In the genomic region with DNA sequence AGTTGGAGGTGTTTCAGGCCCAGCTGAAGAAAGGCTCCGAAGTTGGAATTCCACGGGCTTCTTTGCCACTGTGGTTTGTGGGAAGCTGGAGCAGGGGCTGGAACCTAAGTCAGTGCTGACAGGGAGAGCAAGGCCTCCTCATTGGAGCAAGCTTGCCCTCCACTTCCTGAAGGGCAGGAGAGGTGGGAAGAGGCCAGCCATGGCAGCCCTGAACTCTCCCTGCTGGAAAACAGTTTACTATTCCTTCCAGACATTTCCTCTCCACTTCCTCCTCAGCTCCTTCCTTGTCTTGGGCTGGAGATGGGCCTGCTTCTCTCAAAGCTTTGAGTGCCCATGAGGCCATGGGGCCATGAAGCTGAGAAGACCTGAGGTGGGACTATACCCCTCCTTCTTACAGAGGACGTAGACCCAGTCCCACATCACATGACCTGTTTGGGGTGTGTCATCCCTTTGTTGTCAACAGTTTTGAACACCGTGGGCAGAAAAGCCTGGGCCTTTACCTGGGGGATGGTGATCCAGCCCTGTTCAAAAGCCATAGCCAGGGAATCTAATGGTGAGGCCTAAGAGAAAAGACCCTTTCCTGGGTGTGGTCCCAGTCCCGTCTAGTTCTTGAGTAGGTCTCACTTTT, we compare ENCODE assay signal across 8 mouse cellular contexts. TPM values are rescaled to one million over a fixed set of nuclear protein-coding genes. Genes with fewer than 3 reads are reported as not detected.
DNase-seq lines count a peak whose midpoint lies in the region; ATAC-seq and TF ChIP-seq lines count a peak whose summit lies in the region.

No protein-coding gene starts in this region.

- no peak for TF ChIP-seq EP300 in liver, embryonic 14.5 days (IDR thresholded peaks at IDR 0.05; ENCODE audit: low read depth)

- H3K4me2 ChIP-seq in kidney, embryonic 16.5 days (replicated peaks; ENCODE audit: low read depth, low read length): no peak overlapping the region
- H3K4me2 ChIP-seq in liver, embryonic 14.5 days (ENCODE audit: low read depth): no peak overlapping the region

- peaks cover 43% of the 10 kb centered on the region for H3K4me1 ChIP-seq in kidney, embryonic 16.5 days (ENCODE audit: insufficient read depth, low read length)
- peaks cover 43% of the 10 kb centered on the region for H3K4me1 ChIP-seq in bone marrow macrophage, adult 2 months (ENCODE audit: control insufficient read depth, insufficient read depth, low read length)
- H3K4me1 ChIP-seq in liver, embryonic 14.5 days (replicated peaks; ENCODE audit: control insufficient read depth in 2 of 2, insufficient read depth in 2 of 2, low read length in 1 of 2): peaks cover 31 to 44% of the 10 kb centered on the region in 2 experiments

- no peaks in the 10 kb centered on the region for H3K36me3 ChIP-seq in kidney, embryonic 16.5 days (ENCODE audit: insufficient read depth, low read length)
- no peaks in the 10 kb centered on the region for H3K36me3 ChIP-seq in liver, embryonic 14.5 days (replicated peaks; ENCODE audit: control insufficient read depth, insufficient read depth, low read depth)

- no peaks in the 10 kb centered on the region for H3K9me3 ChIP-seq in kidney, embryonic 16.5 days (ENCODE audit: low read length)
- no peaks in the 10 kb centered on the region for H3K9me3 ChIP-seq in liver, embryonic 14.5 days (ENCODE audit: control insufficient read depth, low read length)

- no peak for TF ChIP-seq CTCF in bone marrow macrophage, adult 2 months (IDR thresholded peaks at IDR 0.05; ENCODE audit: low read depth, low read length)
- TF ChIP-seq CTCF in liver, embryonic 14.5 days (IDR thresholded peaks at IDR 0.05; ENCODE audit: low read depth): no peak

- H3K27ac ChIP-seq in kidney, embryonic 16.5 days (ENCODE audit: low read length): peak overlapping the region; percentile 39
- peak overlapping the region; percentile 56 for H3K27ac ChIP-seq in bone marrow macrophage, adult 2 months (ENCODE audit: insufficient read depth, low read depth, low read length)
- peak overlapping the region; percentile 49 for H3K27ac ChIP-seq in liver, embryonic 14.5 days

- DNase-seq in adrenal gland, adult 2 months: peak; percentile 36
- no peak for DNase-seq in adrenal gland, postnatal 25 days
- no peak for DNase-seq in kidney, adult 11 months
- DNase-seq in liver, embryonic 14.5 days (ENCODE audit: low read depth in 3 of 3, low spot score in 3 of 3): no peak
- no peak for DNase-seq in left cerebral cortex, postnatal 25 days (ENCODE audit: low spot score in 2 of 2)
- DNase-seq in B cell, adult 2 months: no peak

- 43% methylated on average over 5 of the region's 5 CpGs for WGBS in kidney, embryonic 16.5 days
- WGBS in liver, embryonic 14.5 days (ENCODE audit: insufficient replicate concordance): 32% methylated on average over 5 of the region's 5 CpGs

- H3K27me3 ChIP-seq in kidney, embryonic 16.5 days (ENCODE audit: insufficient read depth, low read length): no peaks in the 10 kb centered on the region
- H3K27me3 ChIP-seq in liver, embryonic 14.5 days (ENCODE audit: control insufficient read depth, insufficient read depth, low read length): no peaks in the 10 kb centered on the region

- no peak for TF ChIP-seq POLR2A in bone marrow macrophage, adult 2 months (IDR thresholded peaks at IDR 0.05; ENCODE audit: borderline replicate concordance, low read depth, low read length)

- no peak for ATAC-seq in kidney, embryonic 16.5 days (ENCODE audit: low FRiP score, low TSS enrichment)
- no peak for ATAC-seq in liver, embryonic 14.5 days (ENCODE audit: insufficient read depth)

- H3K4me3 ChIP-seq in kidney, embryonic 16.5 days (ENCODE audit: low read length): no peak overlapping the region
- H3K4me3 ChIP-seq in bone marrow macrophage, adult 2 months (ENCODE audit: insufficient read depth, low read length): no peak overlapping the region
- H3K4me3 ChIP-seq in liver, embryonic 14.5 days (ENCODE audit: insufficient read depth in 1 of 2, low read depth in 2 of 2, low read length in 2 of 2): no peak overlapping the region

- no peak overlapping the region for H3K9ac ChIP-seq in kidney, embryonic 16.5 days (replicated peaks; ENCODE audit: low read length)
- no peak overlapping the region; the same call in 1 of the 2 replicates for H3K9ac ChIP-seq in liver, embryonic 14.5 days (replicated peaks)

- intact Hi-C loops in left cerebral cortex, postnatal 25 days (cut with DNase I): loop anchor here (5.0 to 10.0 kb wide), 4 partner anchors 112 to 340 kb away; a partner anchor contains a TSS

RNA-seq across cellular contexts. Expression of a gene that starts 4.0 kb away (rescaled TPM):
- 10 to 100 TPM; 23.4 to 25.2 TPM for total RNA-seq in adrenal gland, adult 2 months (2021)
- polyA plus RNA-seq in adrenal gland, adult 2 months (2012; rRNA removed): 31.1 and 46.9 TPM in 2 replicates
- 35.5 and 37.7 TPM in 2 replicates for total RNA-seq in adrenal gland, postnatal 25 days (2021)
- 4.7 and 4.8 TPM in 2 replicates for polyA plus RNA-seq in kidney, embryonic 16.5 days (2015; fragmentation: Nextera tagmentation; extraction: Ambion mirVana)
- 26.2 and 29.9 TPM in 2 replicates for polyA plus RNA-seq in bone marrow macrophage, adult 2 months (2012; ENCODE audit: insufficient read depth, insufficient read length, missing spikeins)
- 2.5 TPM in 2 replicates for polyA plus RNA-seq in liver, embryonic 14.5 days (2012; rRNA removed)
- polyA plus RNA-seq in liver, embryonic 14.5 days (2014; fragmentation: Nextera tagmentation; extraction: Ambion mirVana): 1.0 and 1.2 TPM in 2 replicates
- total RNA-seq in left cerebral cortex, postnatal 25 days (2021): 10 to 100 TPM; 27.4 to 29.3 TPM
